Mouse (Mus musculus) kidney, adult 18-20 months (tissue): ENCODE measurements around the gene Tmem135.
A peak's percentile ranks its signal among the peaks of the same experiment; 100 is the strongest.

Source experiments
- DNase-seq: peaks from one replicate; pipeline ENCODE4 v3.0.0; 2021

The Tmem135 gene

GRCm38 (mm10) chr7:89404081-89404733 is at the start of gene Tmem135, which contains the start of gene Fzd4:
Gene Tmem135, minus strand, starts transcription at chr7:89404222.
Gene Fzd4, plus strand, starts transcription at chr7:89404355.
- peak; percentile 97 for DNase-seq

GRCm38 (mm10) chr7:89450312-89450711 is 46.3 kb upstream of the Tmem135 start:
- DNase-seq: no peak

- no peak for DNase-seq
Measured at GRCm38 (mm10) chr7:89445137-89445536, 41.1 kb upstream of the Tmem135 start.

GRCm38 (mm10) chr7:89442242-89442641 is 38.2 kb upstream of the Tmem135 start:
- no peak for DNase-seq

- DNase-seq: no peak
Measured at GRCm38 (mm10) chr7:89441291-89441690, 37.3 kb upstream of the Tmem135 start.

- DNase-seq: peak; percentile 76
Measured at GRCm38 (mm10) chr7:89437589-89437988, 33.6 kb upstream of the Tmem135 start.

GRCm38 (mm10) chr7:89436404-89436803 is 32.4 kb upstream of the Tmem135 start:
- no peak for DNase-seq

- DNase-seq: peak; percentile 82
Measured at GRCm38 (mm10) chr7:89433893-89434616, 30.0 kb upstream of the Tmem135 start.

- DNase-seq: peak; percentile 66
Measured at GRCm38 (mm10) chr7:89433193-89433892, 29.3 kb upstream of the Tmem135 start.

GRCm38 (mm10) chr7:89431185-89431584 is 27.2 kb upstream of the Tmem135 start:
- no peak for DNase-seq

- peak; percentile 57 for DNase-seq
Measured at GRCm38 (mm10) chr7:89429326-89429725, 25.3 kb upstream of the Tmem135 start.

- peak; percentile 16 for DNase-seq
Measured at GRCm38 (mm10) chr7:89428804-89429203, 24.8 kb upstream of the Tmem135 start.

GRCm38 (mm10) chr7:89427101-89427500 is 23.1 kb upstream of the Tmem135 start:
- DNase-seq: peak; percentile 62

- peak; percentile 62 for DNase-seq
Measured at GRCm38 (mm10) chr7:89425803-89426725, 22.0 kb upstream of the Tmem135 start.

GRCm38 (mm10) chr7:89424659-89425058 is 20.6 kb upstream of the Tmem135 start:
- DNase-seq: peak; percentile 36

GRCm38 (mm10) chr7:89423688-89424255 is 19.8 kb upstream of the Tmem135 start:
- peak; percentile 68 for DNase-seq

GRCm38 (mm10) chr7:89423194-89423593 is 19.2 kb upstream of the Tmem135 start:
- DNase-seq: peak; percentile 59

- DNase-seq: peak; percentile 32
Measured at GRCm38 (mm10) chr7:89422650-89423049, 18.6 kb upstream of the Tmem135 start.

GRCm38 (mm10) chr7:89421294-89421693 is 17.3 kb upstream of the Tmem135 start:
- DNase-seq: peak; percentile 9

GRCm38 (mm10) chr7:89418917-89419679 is 15.1 kb upstream of the Tmem135 start:
- peak; percentile 15 for DNase-seq

- DNase-seq: peak; percentile 11
Measured at GRCm38 (mm10) chr7:89418127-89418653, 14.2 kb upstream of the Tmem135 start.
